Mouse (Mus musculus): ENCODE results near the gene Pbx1. TPM values are rescaled to one million over a fixed set of nuclear protein-coding genes. Genes with fewer than 3 reads are reported as not detected.

Gene Pbx1
- polyA plus RNA-seq, 1 experiment from 2014 or later, result 49.9 TPM

DNA sequence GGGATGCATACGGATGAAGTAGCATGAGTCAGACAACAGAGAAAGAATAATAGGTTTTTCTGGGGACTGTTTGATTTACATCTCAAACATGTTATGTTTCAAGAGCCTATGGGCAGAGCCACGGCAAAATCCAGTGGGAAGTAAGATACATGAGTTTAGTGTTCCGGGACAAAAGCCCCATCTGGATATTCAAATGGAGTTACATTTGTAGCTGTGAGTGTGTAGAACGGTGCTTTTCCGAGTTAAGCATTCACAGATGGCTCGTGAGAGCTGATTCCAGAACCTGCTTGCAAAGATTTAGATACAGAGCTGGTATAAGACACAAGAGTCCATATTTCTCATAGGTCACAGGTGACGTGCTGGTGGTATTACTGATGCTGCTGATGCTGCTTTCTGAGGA, 238.7 kb downstream of the Pbx1 start:
- no peak for ATAC-seq

DNA sequence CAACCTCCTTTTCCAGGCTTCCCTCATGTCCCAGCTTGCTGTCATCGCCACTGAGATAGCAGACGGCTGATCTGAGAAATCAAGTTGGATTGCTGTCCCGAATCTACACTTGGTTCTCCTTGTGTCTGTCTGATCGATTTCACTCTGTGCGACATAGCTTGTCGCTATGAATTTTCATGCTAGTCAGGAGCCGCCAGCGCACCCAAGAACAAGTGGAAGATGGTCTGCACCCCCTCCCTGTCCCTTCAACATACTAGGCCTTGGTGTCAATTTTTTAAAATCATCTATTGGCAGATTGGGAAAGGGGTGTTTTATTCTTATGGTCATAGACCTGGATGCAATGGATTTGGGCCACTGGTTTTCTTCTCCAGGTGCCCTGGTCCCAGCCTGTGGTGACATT, 249.3 kb downstream of the Pbx1 start:
- ATAC-seq (no peak), DNase-seq (ENCODE audit: low read depth, low spot score) (no peak)
- no peak for TF ChIP-seq CTCF (IDR thresholded peaks at IDR 0.05)
- CTCF ChIA-PET, result interaction anchor here (0.9 to 1.4 kb wide), 2 partner anchors 9 to 17 kb away, joined by 3 read pairs; no protein-coding TSS in a partner anchor
- POLR2A ChIA-PET, result no interaction called here
- H3K27me3 ChIP-seq, result no peaks in the 10 kb centered on the region
- in situ Hi-C loops (cut with MboI; ENCODE audit: low pct_unique_long_range_greater_than_20kb), result no loop called here

More for the DNA sequence above, 238.7 kb downstream of the Pbx1 start:
- ChIA-PET POLR2A (no interaction called here), CTCF (interaction anchor here (1.0 to 2.0 kb wide), 3 partner anchors 9 to 21 kb away, joined by 3 to 9 read pairs (median 5); no protein-coding TSS in a partner anchor)
- no peaks in the 10 kb centered on the region for H3K27me3 ChIP-seq
- no peak for DNase-seq (ENCODE audit: low read depth, low spot score)
- in situ Hi-C loops (cut with MboI; ENCODE audit: low pct_unique_long_range_greater_than_20kb), result no loop called here
- no peak for TF ChIP-seq CTCF (IDR thresholded peaks at IDR 0.05)

DNA sequence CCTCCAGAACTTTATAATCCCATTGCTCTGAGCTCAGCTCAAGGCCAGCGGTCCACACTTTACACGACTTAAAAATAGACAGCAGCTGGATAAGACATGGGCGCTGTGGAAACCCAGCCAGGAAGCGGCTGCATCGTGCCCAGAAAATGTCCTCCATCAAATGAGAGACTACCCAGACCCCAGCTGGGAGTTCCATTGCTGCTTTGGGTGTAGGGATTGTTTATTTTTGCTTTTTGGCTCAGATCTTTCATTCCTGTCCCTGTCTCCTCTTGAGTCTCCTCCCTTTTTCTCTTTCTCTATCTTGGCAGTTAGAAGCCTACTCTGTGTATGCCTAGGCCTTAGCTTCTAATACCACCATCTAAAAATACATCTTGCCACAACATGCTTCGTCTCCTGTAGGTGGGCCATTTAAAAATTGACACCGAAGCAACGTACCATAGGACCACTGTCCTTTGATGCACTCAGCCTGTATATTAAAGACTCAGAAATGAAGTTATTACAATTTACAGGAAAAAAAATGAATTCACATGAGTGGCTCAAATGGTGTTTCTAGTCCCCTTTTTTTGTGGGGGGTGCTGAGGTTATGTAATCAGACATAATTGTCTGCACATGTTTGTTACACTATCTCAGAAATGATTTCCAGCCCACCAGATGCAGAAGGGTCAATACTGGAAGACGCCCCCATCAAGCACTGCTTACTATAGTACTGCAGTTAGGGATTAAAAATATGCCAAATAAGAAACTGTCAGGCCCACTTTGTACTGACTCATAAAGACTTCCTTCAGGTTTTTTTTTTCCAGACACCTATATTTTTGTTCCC, 251.2 kb downstream of the Pbx1 start:
- ChIA-PET CTCF (no interaction called here), POLR2A (no interaction called here)
- no peaks in the 10 kb centered on the region for H3K27me3 ChIP-seq
- DNase-seq (ENCODE audit: low read depth, low spot score) (no peak), ATAC-seq (no peak)
- no peak for TF ChIP-seq CTCF (IDR thresholded peaks at IDR 0.05)
- in situ Hi-C loops (cut with MboI; ENCODE audit: low pct_unique_long_range_greater_than_20kb), result no loop called here

DNA sequence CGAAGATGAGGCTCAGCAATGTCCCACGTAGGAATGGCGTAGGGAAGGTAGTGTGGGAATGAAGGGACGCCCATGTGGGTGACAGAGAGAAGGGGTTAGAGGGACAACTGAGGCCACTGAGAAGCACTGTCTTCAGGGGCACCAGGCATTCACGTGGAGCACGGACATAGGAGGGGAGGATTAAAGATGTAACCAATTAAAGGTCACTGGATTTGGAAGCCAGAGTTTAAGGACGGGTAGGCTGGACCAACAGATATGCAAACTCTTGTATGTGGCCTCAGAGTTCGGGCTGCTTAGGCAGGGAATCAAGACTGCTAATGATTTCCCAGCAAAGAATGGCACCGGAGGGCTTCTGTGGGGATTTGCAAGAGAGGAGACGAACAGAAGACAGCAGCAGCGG, 252.4 kb downstream of the Pbx1 start:
- POLR2A ChIA-PET, result no interaction called here
- no peak for TF ChIP-seq CTCF (IDR thresholded peaks at IDR 0.05)
- DNase-seq (ENCODE audit: low read depth, low spot score) (peak; percentile 17), ATAC-seq (no peak)
- no peaks in the 10 kb centered on the region for H3K27me3 ChIP-seq
- CTCF ChIA-PET, result interaction anchor here (1.4 kb wide), 1 partner anchor 16 kb away, joined by 3 read pairs; no protein-coding TSS in a partner anchor
- in situ Hi-C loops (cut with MboI; ENCODE audit: low pct_unique_long_range_greater_than_20kb), result no loop called here

DNA sequence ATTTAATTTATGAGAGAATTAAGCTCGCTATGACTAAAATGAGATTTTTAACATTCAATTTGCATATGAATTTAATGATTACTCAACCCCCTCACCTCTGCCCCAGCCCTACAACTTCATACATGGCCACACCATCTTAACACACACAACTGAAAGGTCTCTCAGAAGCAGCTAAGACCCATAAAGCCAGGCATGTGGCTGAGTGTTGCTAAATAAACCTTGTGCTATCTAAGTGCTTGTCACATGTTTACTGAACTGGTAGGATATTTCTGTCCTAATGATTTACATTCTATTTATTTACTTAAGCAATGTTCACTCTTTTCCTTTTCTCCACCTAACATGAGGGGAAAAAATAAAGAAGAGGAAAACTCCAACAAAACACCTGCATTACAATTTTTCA, 253.5 kb downstream of the Pbx1 start:
- TF ChIP-seq CTCF (IDR thresholded peaks at IDR 0.05), result no peak
- no peak for ATAC-seq
- DNase-seq (ENCODE audit: low read depth, low spot score), result no peak
- in situ Hi-C loops (cut with MboI; ENCODE audit: low pct_unique_long_range_greater_than_20kb), result no loop called here
- ChIA-PET CTCF (interaction anchor here (1.4 kb wide), 1 partner anchor 15 kb away, joined by 3 read pairs; no protein-coding TSS in a partner anchor), POLR2A (interaction anchor here (0.6 kb wide), 1 partner anchor 141 kb away, joined by 4 read pairs; no protein-coding TSS in a partner anchor)
- H3K27me3 ChIP-seq, result no peaks in the 10 kb centered on the region

DNA sequence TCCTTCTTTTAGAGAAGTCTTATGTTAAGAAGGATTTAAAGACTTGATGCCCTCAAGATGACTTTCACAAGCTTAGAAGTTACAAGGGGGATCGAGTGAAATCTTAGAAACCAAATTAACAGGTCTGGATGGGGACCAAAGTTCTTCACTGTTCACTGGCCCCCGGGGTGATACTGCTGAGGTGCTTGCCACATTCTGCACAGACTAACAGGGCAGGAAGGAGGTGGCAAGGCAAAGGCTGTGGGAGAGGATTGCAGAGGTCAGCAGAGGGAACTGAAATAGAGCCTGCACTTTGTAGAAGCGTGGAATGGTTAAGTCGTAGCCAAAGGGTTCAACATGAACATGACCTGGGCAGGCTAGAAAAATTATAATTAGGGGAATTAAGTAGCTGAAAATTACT, 256.5 kb downstream of the Pbx1 start:
- CTCF ChIA-PET, result interaction anchor here (1.2 to 1.4 kb wide), 3 partner anchors 13 to 191 kb away, joined by 3 to 4 read pairs (median 3); no protein-coding TSS in a partner anchor
- no peaks in the 10 kb centered on the region for H3K27me3 ChIP-seq
- ATAC-seq, result no peak
- TF ChIP-seq CTCF (IDR thresholded peaks at IDR 0.05), result no peak
- no peak for DNase-seq (ENCODE audit: low read depth, low spot score)
- POLR2A ChIA-PET, result no interaction called here
- in situ Hi-C loops (cut with MboI; ENCODE audit: low pct_unique_long_range_greater_than_20kb), result no loop called here

DNA sequence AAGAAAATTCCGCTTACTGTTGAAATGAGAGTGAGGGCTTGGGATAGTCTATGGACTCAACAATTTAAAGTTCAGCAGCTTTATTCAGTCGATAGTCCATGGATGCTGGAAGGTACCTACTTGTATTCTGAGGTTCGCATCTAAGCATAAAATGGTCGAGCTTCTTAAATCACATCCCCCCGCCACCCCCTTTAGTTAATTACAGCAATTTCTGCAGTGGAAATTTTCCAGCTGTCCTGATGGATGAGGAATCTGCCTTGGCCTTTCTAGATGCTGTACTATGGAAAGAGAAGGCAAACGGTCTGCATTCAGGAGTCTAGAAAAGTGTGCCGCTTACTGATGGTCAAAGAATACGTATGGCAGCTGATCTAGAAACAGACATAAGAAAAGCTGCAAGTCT, 262.3 kb downstream of the Pbx1 start:
- no peaks in the 10 kb centered on the region for H3K27me3 ChIP-seq
- DNase-seq (ENCODE audit: low read depth, low spot score) (no peak), ATAC-seq (no peak)
- no peak for TF ChIP-seq CTCF (IDR thresholded peaks at IDR 0.05)
- ChIA-PET CTCF (interaction anchor here (1.2 kb wide), 1 partner anchor 22 kb away, joined by 4 read pairs; no protein-coding TSS in a partner anchor), POLR2A (no interaction called here)
- in situ Hi-C loops (cut with MboI; ENCODE audit: low pct_unique_long_range_greater_than_20kb), result no loop called here

DNA sequence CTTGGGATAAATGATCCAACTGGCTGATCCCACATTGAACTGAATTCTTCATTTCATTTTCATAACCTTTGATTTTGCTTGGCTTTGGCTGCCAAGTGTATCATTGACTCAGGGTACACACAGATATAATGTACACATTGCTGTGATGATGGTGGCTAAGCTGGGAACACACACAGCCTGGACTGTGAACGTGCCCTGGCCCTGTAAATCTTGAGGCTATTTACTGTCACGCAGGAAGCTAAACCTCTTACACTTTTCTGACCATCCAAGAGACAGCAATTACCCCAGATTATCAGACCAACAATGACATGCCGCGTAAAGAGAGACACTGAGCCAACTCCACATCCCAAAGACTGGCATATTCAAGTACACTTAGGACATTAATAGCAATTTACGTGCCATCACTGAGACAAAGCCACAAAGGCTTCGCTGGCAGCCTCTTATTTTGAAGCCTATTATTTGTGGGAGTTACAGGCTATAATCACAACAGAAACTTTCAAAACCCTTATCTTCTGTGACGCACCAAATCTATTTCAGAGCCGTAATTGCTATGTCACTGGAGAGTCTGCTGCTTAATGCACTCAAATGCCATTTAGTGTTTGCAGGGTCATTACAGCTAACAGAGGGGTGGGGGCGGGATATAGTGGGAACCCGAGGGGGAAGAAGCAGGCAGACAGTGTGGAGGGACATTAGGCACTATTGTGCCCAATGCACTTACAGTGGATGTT, 262.9 kb downstream of the Pbx1 start:
- ATAC-seq (no peak), DNase-seq (ENCODE audit: low read depth, low spot score) (no peak)
- H3K27me3 ChIP-seq, result no peaks in the 10 kb centered on the region
- in situ Hi-C loops (cut with MboI; ENCODE audit: low pct_unique_long_range_greater_than_20kb), result no loop called here
- ChIA-PET CTCF (interaction anchor here (1.2 kb wide), 1 partner anchor 21 kb away, joined by 4 read pairs; no protein-coding TSS in a partner anchor), POLR2A (no interaction called here)
- TF ChIP-seq CTCF (IDR thresholded peaks at IDR 0.05), result no peak

DNA sequence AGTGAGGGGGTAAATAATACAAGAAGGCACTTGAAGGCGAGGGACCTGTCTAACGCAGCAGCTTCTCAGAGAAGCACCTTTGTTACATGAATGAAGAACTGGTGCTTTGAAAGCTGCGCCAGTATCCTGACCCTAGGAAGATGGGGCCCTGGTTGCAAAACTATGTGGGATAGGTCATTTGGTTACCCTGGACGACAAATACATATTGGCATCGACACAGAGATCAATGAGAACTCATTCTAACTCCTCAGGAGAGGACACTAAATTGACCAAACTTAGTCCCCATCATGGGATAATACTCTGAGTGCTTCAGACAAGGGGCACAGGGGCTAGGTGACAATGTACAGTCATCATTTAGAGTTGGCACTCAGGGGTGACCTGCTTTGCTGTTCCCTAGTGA, 264.3 kb downstream of the Pbx1 start:
- TF ChIP-seq CTCF (IDR thresholded peaks at IDR 0.05), result no peak
- in situ Hi-C loops (cut with MboI; ENCODE audit: low pct_unique_long_range_greater_than_20kb), result no loop called here
- ChIA-PET POLR2A (no interaction called here), CTCF (no interaction called here)
- DNase-seq (ENCODE audit: low read depth, low spot score) (no peak), ATAC-seq (no peak)
- H3K27me3 ChIP-seq, result no peaks in the 10 kb centered on the region

DNA sequence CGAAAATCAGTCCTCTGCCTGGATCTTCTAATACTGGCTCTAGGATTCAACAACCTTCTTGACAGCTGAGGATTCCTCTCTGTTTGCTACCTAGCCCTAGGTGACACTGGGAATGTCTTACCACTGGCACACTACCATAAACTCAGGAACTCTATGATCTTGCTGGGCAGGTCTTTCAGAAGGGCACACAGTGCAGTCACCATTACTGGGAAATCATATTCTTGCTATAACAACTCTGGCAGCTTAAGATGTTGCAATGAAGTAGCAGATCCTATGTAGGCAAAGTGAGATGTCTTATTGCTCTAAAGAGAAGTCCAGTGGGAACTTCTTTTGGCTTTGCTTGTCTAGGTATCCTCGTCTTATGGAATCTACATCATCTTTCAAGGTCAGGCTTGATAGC, 265.2 kb downstream of the Pbx1 start:
- ChIA-PET CTCF (no interaction called here), POLR2A (no interaction called here)

DNA sequence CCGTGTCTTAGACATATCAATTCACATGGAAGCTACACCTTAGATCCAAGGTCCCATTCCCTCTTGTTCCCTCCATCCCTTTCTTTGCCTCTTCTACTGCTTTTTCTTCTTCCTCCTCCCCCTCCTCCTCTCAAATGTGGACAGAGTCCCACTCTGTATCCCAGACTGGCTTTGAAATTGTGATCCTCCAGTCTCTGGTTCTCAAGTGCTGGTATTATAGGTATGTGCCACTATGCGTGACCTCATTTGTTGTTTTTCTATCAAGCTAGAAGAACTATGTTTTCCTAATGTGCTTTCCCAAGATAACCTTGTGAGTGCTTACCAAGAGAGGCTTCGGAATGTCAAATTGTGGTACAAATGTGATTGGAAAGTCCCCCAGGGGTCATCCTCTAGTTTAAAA, 267.1 kb downstream of the Pbx1 start:
- in situ Hi-C loops (cut with MboI; ENCODE audit: low pct_unique_long_range_greater_than_20kb), result no loop called here
- no peak for TF ChIP-seq CTCF (IDR thresholded peaks at IDR 0.05)
- DNase-seq (ENCODE audit: low read depth, low spot score), result no peak
- POLR2A ChIA-PET, result no interaction called here
- CTCF ChIA-PET, result interaction anchor here (1.0 kb wide), 1 partner anchor 70 kb away, joined by 3 read pairs; no protein-coding TSS in a partner anchor
- no peaks in the 10 kb centered on the region for H3K27me3 ChIP-seq
- no peak for ATAC-seq

More for the DNA sequence above, 265.2 kb downstream of the Pbx1 start:
- in situ Hi-C loops (cut with MboI; ENCODE audit: low pct_unique_long_range_greater_than_20kb), result no loop called here
- TF ChIP-seq CTCF (IDR thresholded peaks at IDR 0.05), result no peak
- no peak for ATAC-seq
- H3K27me3 ChIP-seq, result no peaks in the 10 kb centered on the region
- DNase-seq (ENCODE audit: low read depth, low spot score), result no peak
